Mouse (Mus musculus) embryonic facial prominence, embryonic 15.5 days (tissue): ENCODE data around the gene Gga3. TPM values are rescaled to one million over a fixed set of nuclear protein-coding genes. Genes with fewer than 3 reads are reported as not detected.
"Not testable (repeated sequence)": the region's sequence is repeated elsewhere in the genome, so short reads cannot be mapped to it uniquely, and the experiment has no call there.

Experiments
- ATAC-seq: fragments of 200-750 bp; cut with Nextera tagmentation; 2 replicates; pipeline ENCODE4 v1.8.0; 2017; ENCODE audit warnings: low read depth, moderate TSS enrichment; ENCODE audit not compliant: insufficient number of reproducible peaks, low FRiP score, low TSS enrichment
- H3K27ac ChIP-seq: fragments of 300-500 bp; sonication (generic); replicated peaks from 2 replicates; pipeline ENCODE4 v1.5.1; 2015; ENCODE audit warnings: mild to moderate bottlenecking, inconsistent platforms
- H3K27me3 ChIP-seq: fragments of 300-500 bp; sonication (generic); 2 replicates; pipeline ENCODE4 v1.6.1; 2015; ENCODE audit warnings: inconsistent platforms
- H3K36me3 ChIP-seq: fragments of 300-500 bp; sonication (generic); 2 replicates; pipeline ENCODE4 v1.6.1; 2015; ENCODE audit warnings: mild to moderate bottlenecking, inconsistent platforms
- H3K4me1 ChIP-seq: fragments of 300-500 bp; sonication (generic); 2 replicates; pipeline ENCODE4 v1.6.1; 2015; ENCODE audit warnings: inconsistent platforms
- H3K4me2 ChIP-seq: fragments of 300-500 bp; sonication (generic); replicated peaks from 2 replicates; pipeline ENCODE4 v1.6.1; 2015; ENCODE audit warnings: mild to moderate bottlenecking, inconsistent platforms
- H3K4me3 ChIP-seq: fragments of 300-500 bp; sonication (generic); replicated peaks from 2 replicates; pipeline ENCODE4 v1.5.1; 2015; ENCODE audit warnings: mild to moderate bottlenecking, inconsistent platforms
- H3K9ac ChIP-seq: fragments of 300-500 bp; sonication (generic); 2 replicates; pipeline ENCODE4 v1.6.1; 2015; ENCODE audit warnings: inconsistent platforms
- H3K9me3 ChIP-seq: fragments of 300-500 bp; sonication (generic); replicated peaks from 2 replicates; pipeline ENCODE4 v1.6.1; 2016; ENCODE audit warnings: inconsistent platforms
- WGBS: fragments of 180-500 bp; shearing (Covaris S2); methylation state at CpG from one replicate; pipeline ENCODE4 v1.1.7; 2015; 5-methylcytosine and 5-hydroxymethylcytosine counted together
- polyA plus RNA-seq: library from polyadenylated mRNA; unstranded; fragments of >200 nt; fragmentation: Nextera tagmentation; extraction: Ambion mirVana; gene quantifications from 2 replicates; pipeline ENCODE4 v1.2.1, GENCODE M21; 2015

The Gga3 gene
- 20.1 and 20.3 TPM in 2 replicates for polyA plus RNA-seq

GRCm38 (mm10) chr11:115603476-115604303 is at the start of gene Gga3, which contains the start of gene Mrps7:
Gene Gga3, minus strand, starts transcription at chr11:115604051.
Gene Mrps7, plus strand, starts transcription at chr11:115603925.
- Histone ChIP-seq H3K27ac (peak within 1 kb of the TSS; percentile 95), H3K9ac (peak within 1 kb of the TSS; percentile 90), H3K27me3 (no peaks in the 10 kb centered on the region), H3K36me3 (peaks cover 33% of the 10 kb centered on the region), H3K4me3 (peak within 1 kb of the TSS; percentile 99), H3K4me2 (peak within 1 kb of the TSS; percentile 90), H3K4me1 (peaks cover 33% of the 10 kb centered on the region), H3K9me3 (no peaks in the 10 kb centered on the region)
- ATAC-seq = peak; percentile 95
- WGBS = under 1% methylated on average over 87 of the region's 93 CpGs

DNA sequence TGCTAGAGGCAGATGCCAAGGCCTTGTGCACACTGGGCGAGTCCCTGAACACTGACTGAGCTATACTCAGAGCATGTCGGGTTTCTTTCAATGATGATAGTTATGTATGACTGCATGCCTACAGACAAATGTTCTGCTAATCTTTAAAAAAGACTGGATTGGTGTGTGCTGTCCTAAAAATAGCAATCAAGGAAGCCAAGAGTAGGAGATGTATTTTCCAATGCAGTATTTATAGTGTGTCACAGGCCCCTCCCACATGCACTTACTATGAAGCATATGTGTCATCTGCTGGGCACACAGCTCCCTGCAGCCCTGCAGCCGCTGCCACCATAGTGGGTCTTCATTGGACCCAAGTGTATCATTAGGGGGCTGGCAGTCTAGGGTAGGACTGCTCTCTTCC is 49.3 kb upstream of the Gga3 start:
- H3K4me1 ChIP-seq = no peaks in the 10 kb centered on the region
- H3K27me3 ChIP-seq = no peaks in the 10 kb centered on the region
- 74% methylated on average over 3 of the region's 3 CpGs for WGBS
- ATAC-seq = peak; percentile 47; the same call in 1 of the 2 replicates
- no peaks in the 10 kb centered on the region for H3K9me3 ChIP-seq
- H3K9ac ChIP-seq = no peak overlapping the region
- H3K4me2 ChIP-seq = no peak overlapping the region
- H3K4me3 ChIP-seq = no peak overlapping the region
- H3K27ac ChIP-seq = no peak overlapping the region; the same call in 1 of the 2 replicates
- H3K36me3 ChIP-seq = peaks cover 12% of the 10 kb centered on the region; the same call in 1 of the 2 replicates

DNA sequence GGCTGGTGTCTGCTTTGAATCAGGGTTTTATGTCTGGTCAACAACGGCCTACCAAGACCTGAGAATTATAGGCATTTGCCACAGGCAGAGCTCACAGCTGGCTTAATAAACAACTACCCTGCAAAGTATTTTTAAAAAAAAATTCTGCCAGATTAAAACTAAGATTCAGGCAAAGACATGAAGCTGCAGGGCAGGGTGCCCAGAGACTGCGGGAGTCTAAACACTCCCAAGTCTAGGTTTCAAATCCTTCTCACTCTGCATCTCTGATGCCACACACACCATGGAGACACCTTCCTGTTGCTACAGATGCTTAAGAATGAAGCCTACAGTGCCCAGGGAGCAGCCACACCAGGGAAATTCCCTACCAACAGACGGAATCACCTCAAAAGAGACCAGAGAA is 47.8 kb upstream of the Gga3 start:
- peaks cover 14% of the 10 kb centered on the region; the same call in 1 of the 2 replicates for H3K36me3 ChIP-seq

DNA sequence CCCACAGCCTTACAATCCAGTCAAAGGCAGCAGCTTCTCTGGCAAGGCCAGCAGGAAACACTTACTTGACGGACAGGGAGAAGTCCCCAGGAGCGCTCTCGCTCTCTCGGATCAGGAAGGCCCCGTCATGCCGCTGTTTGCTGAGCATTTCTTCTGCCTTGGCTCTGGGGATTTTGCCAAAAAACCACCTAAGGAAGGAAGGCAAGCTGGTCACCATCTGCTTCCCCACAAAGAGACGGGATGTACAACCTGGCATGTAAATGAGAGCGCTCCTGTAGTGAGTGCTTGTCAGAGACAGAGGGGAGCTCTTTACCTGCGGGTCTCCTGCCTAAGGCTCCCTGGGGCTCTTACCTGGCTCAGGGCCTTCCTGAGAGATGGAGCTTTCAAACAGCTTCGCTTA is 45.9 kb upstream of the Gga3 start:
- no peak overlapping the region for H3K4me2 ChIP-seq
- no peaks in the 10 kb centered on the region for H3K27me3 ChIP-seq
- no peaks in the 10 kb centered on the region for H3K9me3 ChIP-seq
- H3K27ac ChIP-seq = no peak overlapping the region
- peaks cover 4% of the 10 kb centered on the region; the same call in 1 of the 2 replicates for H3K4me1 ChIP-seq
- H3K36me3 ChIP-seq = peaks cover 16% of the 10 kb centered on the region
- H3K9ac ChIP-seq = no peak overlapping the region
- H3K4me3 ChIP-seq = no peak overlapping the region
- WGBS = 51% methylated on average over 10 of the region's 10 CpGs
- no peak for ATAC-seq

More for the DNA sequence above, 47.8 kb upstream of the Gga3 start:
- ATAC-seq = no peak
- Histone ChIP-seq H3K4me2 (no peak overlapping the region), H3K4me3 (no peak overlapping the region), H3K4me1 (peaks cover 4% of the 10 kb centered on the region; the same call in 1 of the 2 replicates), H3K27me3 (no peaks in the 10 kb centered on the region), H3K9me3 (no peaks in the 10 kb centered on the region), H3K27ac (no peak overlapping the region), H3K9ac (no peak overlapping the region)
- 84% methylated on average over 3 of the region's 3 CpGs for WGBS

- Histone ChIP-seq H3K27ac (no peak overlapping the region), H3K4me1 (peaks cover 4% of the 10 kb centered on the region; the same call in 1 of the 2 replicates), H3K4me2 (no peak overlapping the region), H3K27me3 (no peaks in the 10 kb centered on the region), H3K36me3 (peaks cover 29% of the 10 kb centered on the region), H3K9ac (no peak overlapping the region), H3K4me3 (no peak overlapping the region), H3K9me3 (no peaks in the 10 kb centered on the region)
- 42% methylated on average over 6 of the region's 6 CpGs for WGBS
- no peak for ATAC-seq
Observed at GRCm38 (mm10) chr11:115647459-115647858, 43.6 kb upstream of the Gga3 start.

- Histone ChIP-seq H3K9me3 (no peaks in the 10 kb centered on the region), H3K27ac (no peak overlapping the region), H3K4me1 (peaks cover 4% of the 10 kb centered on the region; the same call in 1 of the 2 replicates), H3K9ac (no peak overlapping the region), H3K4me3 (no peak overlapping the region), H3K27me3 (no peaks in the 10 kb centered on the region), H3K4me2 (no peak overlapping the region), H3K36me3 (peaks cover 29% of the 10 kb centered on the region)
- ATAC-seq = no peak
- WGBS = 89% methylated on average over 9 of the region's 9 CpGs
Observed at GRCm38 (mm10) chr11:115646439-115646838, 42.6 kb upstream of the Gga3 start.

- not testable (repeated sequence) for H3K27ac ChIP-seq, ATAC-seq, H3K4me3 ChIP-seq, H3K27me3 ChIP-seq, H3K9ac ChIP-seq, H3K4me2 ChIP-seq, H3K9me3 ChIP-seq, H3K4me1 ChIP-seq
- 75% methylated on average over 14 of the region's 14 CpGs for WGBS
- H3K36me3 ChIP-seq = peaks cover 29% of the 10 kb centered on the region
Observed at GRCm38 (mm10) chr11:115645498-115645897, 41.6 kb upstream of the Gga3 start.

DNA sequence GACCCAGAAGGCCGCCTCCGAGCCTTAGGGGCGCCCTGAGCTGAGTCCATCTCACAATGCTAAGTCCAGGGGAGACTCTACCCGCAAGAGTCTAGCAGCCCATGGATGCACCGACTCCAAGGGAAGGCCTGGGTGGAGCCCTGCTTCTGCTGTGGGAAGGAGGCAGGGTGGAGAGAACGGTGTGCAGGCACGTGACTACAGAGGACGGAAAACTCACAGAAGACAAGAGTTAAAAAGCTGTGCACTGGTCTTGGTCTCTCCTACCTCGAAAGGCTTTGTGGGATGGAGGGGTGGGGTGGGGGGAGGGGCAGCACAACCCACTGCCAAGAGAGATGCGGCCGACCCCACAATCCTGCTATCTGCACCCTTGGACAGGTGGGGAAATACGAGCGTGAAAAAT is 40.5 kb upstream of the Gga3 start:
- WGBS = 90% methylated on average over 13 of the region's 13 CpGs
- Histone ChIP-seq H3K9ac (no peak overlapping the region), H3K27me3 (no peaks in the 10 kb centered on the region), H3K4me3 (no peak overlapping the region), H3K4me2 (no peak overlapping the region), H3K4me1 (peaks cover 4% of the 10 kb centered on the region; the same call in 1 of the 2 replicates), H3K27ac (no peak overlapping the region), H3K9me3 (no peaks in the 10 kb centered on the region), H3K36me3 (peaks cover 29% of the 10 kb centered on the region)
- no peak for ATAC-seq

GRCm38 (mm10) chr11:115643265-115643664 is 39.4 kb upstream of the Gga3 start:
- H3K27ac ChIP-seq = no peak overlapping the region
- no peak for ATAC-seq
- peaks cover 4% of the 10 kb centered on the region; the same call in 1 of the 2 replicates for H3K4me1 ChIP-seq
- no peak overlapping the region for H3K4me2 ChIP-seq
- no peaks in the 10 kb centered on the region for H3K27me3 ChIP-seq
- no peak overlapping the region for H3K9ac ChIP-seq
- peaks cover 22% of the 10 kb centered on the region for H3K36me3 ChIP-seq
- H3K9me3 ChIP-seq = no peaks in the 10 kb centered on the region
- 66% methylated on average over 10 of the region's 10 CpGs for WGBS
- H3K4me3 ChIP-seq = no peak overlapping the region

GRCm38 (mm10) chr11:115642705-115643104 is 38.9 kb upstream of the Gga3 start:
- 93% methylated on average over 2 of the region's 2 CpGs for WGBS
- Histone ChIP-seq H3K27ac (no peak overlapping the region), H3K36me3 (peaks cover 21% of the 10 kb centered on the region), H3K4me1 (peaks cover under 1% of the 10 kb centered on the region; the same call in 1 of the 2 replicates), H3K27me3 (no peaks in the 10 kb centered on the region), H3K4me2 (no peak overlapping the region), H3K9ac (no peak overlapping the region), H3K4me3 (no peak overlapping the region), H3K9me3 (no peaks in the 10 kb centered on the region)
- ATAC-seq = no peak

DNA sequence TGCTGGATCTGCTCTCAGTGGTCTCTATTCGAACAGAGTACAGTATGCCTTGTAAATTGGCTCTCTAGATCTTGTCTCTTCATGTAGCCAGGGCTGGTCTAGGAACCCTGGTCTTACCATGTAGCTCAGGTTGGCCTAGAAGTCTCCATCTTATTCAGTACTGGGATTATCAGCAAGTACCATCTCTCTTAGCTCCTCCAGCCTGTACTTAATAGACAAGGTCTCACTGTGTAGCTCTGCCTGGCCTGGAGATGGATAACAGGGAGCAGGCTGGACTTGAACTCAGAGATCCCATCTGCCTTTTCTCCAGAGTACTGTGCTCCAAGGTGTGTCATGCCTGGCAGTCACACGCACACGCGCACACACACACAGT is 37.8 kb upstream of the Gga3 start:
- no peak overlapping the region for H3K9ac ChIP-seq

More for the DNA sequence above, 37.8 kb upstream of the Gga3 start:
- peaks cover 19% of the 10 kb centered on the region for H3K36me3 ChIP-seq
- H3K27ac ChIP-seq = no peak overlapping the region
- ATAC-seq = no peak
- H3K27me3 ChIP-seq = no peaks in the 10 kb centered on the region
- no peaks in the 10 kb centered on the region for H3K4me1 ChIP-seq
- 90% methylated on average over 4 of the region's 4 CpGs for WGBS
- no peak overlapping the region for H3K4me3 ChIP-seq
- no peak overlapping the region for H3K4me2 ChIP-seq
- no peaks in the 10 kb centered on the region for H3K9me3 ChIP-seq
